ENCODE assay signal across 24 mouse cellular contexts in genomic region chr16:25104165-25104564, GRCm38 (mm10).
"Had no signal": no experiment of that assay in that cellular context is flagged by ENCODE, and none has a peak within 500 bp of the region (broad histone marks: within the 10 kb centered on the region; RNA-seq: fewer than 3 reads in every experiment).

No protein-coding gene starts in this region.

- H3K9ac ChIP-seq: heart, embryonic 13.5 days; heart, embryonic 15.5 days; hindbrain, embryonic 15.5 days; kidney, embryonic 15.5 days; limb, embryonic 13.5 days; limb, embryonic 15.5 days; liver, embryonic 12.5 days; liver, embryonic 14.5 days had no signal

- H3K4me3 ChIP-seq: heart, adult 2 months; heart, embryonic 13.5 days; heart, embryonic 15.5 days; hindbrain, embryonic 15.5 days; kidney, embryonic 15.5 days; limb, embryonic 13.5 days; limb, embryonic 15.5 days; liver, embryonic 12.5 days had no signal

- H3K27me3 ChIP-seq: heart, embryonic 13.5 days; heart, embryonic 15.5 days; hindbrain, embryonic 15.5 days; kidney, embryonic 15.5 days; limb, embryonic 13.5 days; limb, embryonic 15.5 days; liver, embryonic 12.5 days had no signal

- H3K27ac ChIP-seq: heart, adult 2 months; heart, embryonic 13.5 days; heart, embryonic 15.5 days; hindbrain, embryonic 15.5 days; hindbrain, postnatal 0 days; kidney, embryonic 15.5 days; kidney, postnatal 0 days; limb, embryonic 13.5 days; limb, embryonic 15.5 days; liver, embryonic 12.5 days; liver, embryonic 14.5 days had no signal

- H3K9me3 ChIP-seq: heart, embryonic 15.5 days; hindbrain, embryonic 15.5 days; kidney, embryonic 15.5 days; limb, embryonic 13.5 days; limb, embryonic 15.5 days; liver, embryonic 12.5 days had no signal

- ATAC-seq: intestine, embryonic 16.5 days; liver, embryonic 12.5 days had no signal

- DNase-seq: gastrocnemius, postnatal 14 days; gastrocnemius, postnatal 36 days; heart, adult 2 months; heart, postnatal 14 days; heart, postnatal 36 days; kidney, adult 11 months; kidney, adult 2 months; kidney, adult 9 months; kidney, postnatal 14 days; kidney, postnatal 36 days; layer of hippocampus, adult 9-11 months; layer of hippocampus, postnatal 36 days had no signal

- H3K36me3 ChIP-seq: heart, embryonic 13.5 days; heart, embryonic 15.5 days; hindbrain, embryonic 15.5 days; kidney, embryonic 15.5 days; limb, embryonic 13.5 days; limb, embryonic 15.5 days; liver, embryonic 12.5 days had no signal

- H3K4me1 ChIP-seq: heart, embryonic 15.5 days; hindbrain, embryonic 15.5 days; kidney, embryonic 15.5 days; limb, embryonic 13.5 days; limb, embryonic 15.5 days; liver, embryonic 12.5 days had no signal

- H3K4me2 ChIP-seq: heart, embryonic 11.5 days; heart, embryonic 13.5 days; heart, embryonic 15.5 days; hindbrain, embryonic 15.5 days; kidney, embryonic 15.5 days; limb, embryonic 13.5 days; limb, embryonic 15.5 days; liver, embryonic 12.5 days had no signal
